Mouse (Mus musculus) right cerebral cortex, postnatal 4 days (tissue): Measurements from ENCODE around the gene Arhgap32.
"Not testable (repeated sequence)": the region's sequence is repeated elsewhere in the genome, so short reads cannot be mapped to it uniquely, and the experiment has no call there.

Experiments
- DNase-seq: peaks from one replicate; pipeline ENCODE4 v3.0.0-alpha.2; 2022

The Arhgap32 gene

GRCm38 (mm10) chr9:32115786-32116185 is at the start of gene Arhgap32:
Gene Arhgap32, plus strand, starts transcription at chr9:32116136.
- no peak for DNase-seq

- DNase-seq = no peak
Observed at GRCm38 (mm10) chr9:32072778-32073177, 43.2 kb upstream of the Arhgap32 start.

- DNase-seq = no peak
Observed at GRCm38 (mm10) chr9:32088106-32088776, 27.7 kb upstream of the Arhgap32 start.

- no peak for DNase-seq
Observed at GRCm38 (mm10) chr9:32088882-32089281, 27.1 kb upstream of the Arhgap32 start.

- DNase-seq = no peak
Observed at GRCm38 (mm10) chr9:32093456-32093855, 22.5 kb upstream of the Arhgap32 start.

- DNase-seq = no peak
Observed at GRCm38 (mm10) chr9:32094351-32095120, 21.4 kb upstream of the Arhgap32 start.

- no peak for DNase-seq
Observed at GRCm38 (mm10) chr9:32095511-32095910, 20.4 kb upstream of the Arhgap32 start.

GRCm38 (mm10) chr9:32096541-32096940 is 19.4 kb upstream of the Arhgap32 start:
- DNase-seq = no peak

- DNase-seq = no peak
Observed at GRCm38 (mm10) chr9:32097123-32097522, 18.8 kb upstream of the Arhgap32 start.

- DNase-seq = no peak
Observed at GRCm38 (mm10) chr9:32098425-32099155, 17.3 kb upstream of the Arhgap32 start.

GRCm38 (mm10) chr9:32100561-32100960 is 15.4 kb upstream of the Arhgap32 start:
- no peak for DNase-seq

- no peak for DNase-seq
Observed at GRCm38 (mm10) chr9:32101488-32101887, 14.4 kb upstream of the Arhgap32 start.

GRCm38 (mm10) chr9:32104670-32105069 is 11.3 kb upstream of the Arhgap32 start:
- DNase-seq = no peak

GRCm38 (mm10) chr9:32110376-32110775 is 5.6 kb upstream of the Arhgap32 start:
- no peak for DNase-seq

GRCm38 (mm10) chr9:32116272-32116671 is 336 bp downstream of the Arhgap32 start:
- no peak for DNase-seq

- no peak for DNase-seq
Observed at GRCm38 (mm10) chr9:32117876-32118275, 1.9 kb downstream of the Arhgap32 start.

- no peak for DNase-seq
Observed at GRCm38 (mm10) chr9:32118433-32118832, 2.5 kb downstream of the Arhgap32 start.

- no peak for DNase-seq
Observed at GRCm38 (mm10) chr9:32119586-32119985, 3.6 kb downstream of the Arhgap32 start.

GRCm38 (mm10) chr9:32120162-32120561 is 4.2 kb downstream of the Arhgap32 start:
- no peak for DNase-seq

GRCm38 (mm10) chr9:32121271-32121670 is 5.3 kb downstream of the Arhgap32 start:
- not testable (repeated sequence) for DNase-seq

- DNase-seq = no peak
Observed at GRCm38 (mm10) chr9:32136195-32136594, 20.3 kb downstream of the Arhgap32 start.

- DNase-seq = no peak
Observed at GRCm38 (mm10) chr9:32136680-32137295, 20.9 kb downstream of the Arhgap32 start.
